Mouse (Mus musculus) frontal cortex, postnatal 36 days (tissue): ENCODE data around the gene Xpo1.
"Not testable (repeated sequence)": the region's sequence is repeated elsewhere in the genome, so short reads cannot be mapped to it uniquely, and the experiment has no call there.

Experiments
- DNase-seq, 2 experiments: peaks; one replicate each; pipeline ENCODE4 v3.0.0; 2022; ENCODE audit warnings: low spot score in 2 of 2

Gene Xpo1

GRCm38 (mm10) chr11:23298301-23298700 lies 42.5 kb downstream of the Xpo1 start:
- DNase-seq, result no peak

- no peak for DNase-seq
Measured at GRCm38 (mm10) chr11:23299910-23300309, 44.1 kb downstream of the Xpo1 start.

- no peak for DNase-seq
Measured at GRCm38 (mm10) chr11:23303126-23303525, 47.3 kb downstream of the Xpo1 start.

GRCm38 (mm10) chr11:23305101-23305672 lies 49.3 kb downstream of the Xpo1 start:
- not testable (repeated sequence) for DNase-seq

GRCm38 (mm10) chr11:23305673-23306608 lies 50.1 kb downstream of the Xpo1 start:
- peak; percentile 92 to 94 for DNase-seq

- DNase-seq, result peak; percentile 26 to 45
Measured at GRCm38 (mm10) chr11:23306764-23307565, 51.1 kb downstream of the Xpo1 start, which contains the start of gene Usp34. TSS of gene Usp34 (plus strand) at chr11:23306895.

- no peak for DNase-seq
Measured at GRCm38 (mm10) chr11:23307566-23307920, 51.7 kb downstream of the Xpo1 start.

GRCm38 (mm10) chr11:23313496-23313895 lies 57.7 kb downstream of the Xpo1 start:
- DNase-seq, result no peak

- DNase-seq, result no peak
Measured at GRCm38 (mm10) chr11:23329413-23329812, 73.6 kb downstream of the Xpo1 start.

GRCm38 (mm10) chr11:23332136-23332535 lies 76.3 kb downstream of the Xpo1 start:
- DNase-seq, result no peak

- no peak for DNase-seq
Measured at GRCm38 (mm10) chr11:23335160-23335559, 79.3 kb downstream of the Xpo1 start.
